Mouse (Mus musculus) stomach, postnatal 0 days (tissue): Measurements from ENCODE around the gene Cdk5rap2.

ENCODE experiments used
- CTCF ChIP-seq: IDR thresholded peaks from 2 replicates; pipeline ENCODE4 v1.5.1; 2016; ENCODE audit warnings: antibody characterized with exemption, low read depth, mild to moderate bottlenecking, moderate library complexity
- EP300 ChIP-seq: optimal IDR thresholded peaks from 2 replicates; pipeline ENCODE3; 2016; ENCODE audit warnings: antibody characterized with exemption

- TF ChIP-seq CTCF = no peak
- no peak for TF ChIP-seq EP300
Observed at GRCm38 (mm10) chr4:70353656-70354055, 56.6 kb downstream of the Cdk5rap2 start.
